Mouse (Mus musculus) MEL (cell line): ENCODE data around the gene Il11ra1.

Source experiments
- EP300 ChIP-seq, 2 experiments: IDR thresholded peaks; 2 replicates each; pipeline ENCODE4 v1.6.1; 2011; ENCODE audit warnings: improper control_type of control experiment in 2 of 2, low read length in 2 of 2, low read depth in 1 of 2, mild to moderate bottlenecking in 1 of 2
- USF2 ChIP-seq, 2 experiments: IDR thresholded peaks; 2 replicates each; pipeline ENCODE4 v1.6.1; 2011 to 2012; ENCODE audit warnings: improper control_type of control experiment in 2 of 2, low read length in 2 of 2, borderline replicate concordance in 1 of 2, inconsistent platforms in 1 of 2, low read depth in 1 of 2, mild to moderate bottlenecking in 1 of 2; ENCODE audit not compliant: insufficient read depth in 1 of 2

DNA sequence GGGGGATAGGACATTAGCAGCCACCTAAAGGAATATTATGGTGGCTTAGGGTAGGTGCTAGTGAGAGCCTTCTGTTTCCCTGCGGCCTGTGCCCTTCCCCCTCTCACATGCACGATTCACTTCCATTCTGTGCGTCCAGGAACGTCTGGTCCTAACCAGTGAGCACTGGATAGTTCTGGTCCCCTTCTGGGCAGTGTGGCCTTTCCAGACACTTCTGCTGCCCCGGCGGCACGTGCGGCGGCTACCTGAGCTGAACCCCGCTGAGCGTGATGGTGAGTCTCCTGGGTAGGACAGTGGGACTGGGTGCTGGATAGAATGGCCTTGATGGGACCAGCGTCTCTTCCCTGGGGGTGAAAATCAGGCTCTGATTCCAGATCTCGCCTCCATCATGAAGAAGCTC lies 57.5 kb downstream of the Il11ra1 start:
- no peak for TF ChIP-seq EP300 (IDR thresholded peaks at IDR 0.05; ENCODE audit: low read depth in 1 of 2, low read length in 2 of 2)
- TF ChIP-seq USF2 (IDR thresholded peaks at IDR 0.05; ENCODE audit: borderline replicate concordance in 1 of 2, insufficient read depth in 1 of 2, low read depth in 1 of 2, low read length in 2 of 2) = no peak
